Mouse (Mus musculus) right cerebral cortex, adult 18-20 months (tissue): Measurements from ENCODE around the gene Gm17455.

ENCODE experiments used
- DNase-seq: peaks from one replicate; pipeline ENCODE4 v3.0.0; 2022; ENCODE audit warnings: mixed read lengths

Gm17455 gene

GRCm38 (mm10) chr10:60399449-60399848, at the start of gene Gm17455:
Gm17455 (plus strand) TSS chr10:60399726.
- DNase-seq = no peak

GRCm38 (mm10) chr10:60350077-60350804, 49.3 kb upstream of the Gm17455 start:
- no peak for DNase-seq

- DNase-seq = peak; percentile 62
Measured at GRCm38 (mm10) chr10:60350805-60351167, 48.7 kb upstream of the Gm17455 start.

GRCm38 (mm10) chr10:60351248-60351647, 48.3 kb upstream of the Gm17455 start:
- DNase-seq = no peak

GRCm38 (mm10) chr10:60351761-60352455, 47.6 kb upstream of the Gm17455 start:
- DNase-seq = no peak

GRCm38 (mm10) chr10:60353241-60354002, 46.1 kb upstream of the Gm17455 start:
- DNase-seq = no peak

GRCm38 (mm10) chr10:60354003-60354325, 45.6 kb upstream of the Gm17455 start:
- no peak for DNase-seq

- no peak for DNase-seq
Measured at GRCm38 (mm10) chr10:60354881-60355677, 44.4 kb upstream of the Gm17455 start.

- DNase-seq = no peak
Measured at GRCm38 (mm10) chr10:60357441-60357840, 42.1 kb upstream of the Gm17455 start.

GRCm38 (mm10) chr10:60357901-60358300, 41.6 kb upstream of the Gm17455 start:
- no peak for DNase-seq

GRCm38 (mm10) chr10:60358776-60359175, 40.8 kb upstream of the Gm17455 start:
- DNase-seq = no peak

GRCm38 (mm10) chr10:60361615-60362309, 37.8 kb upstream of the Gm17455 start:
- no peak for DNase-seq

GRCm38 (mm10) chr10:60362310-60362628, 37.3 kb upstream of the Gm17455 start:
- DNase-seq = no peak

- no peak for DNase-seq
Measured at GRCm38 (mm10) chr10:60363426-60363825, 36.1 kb upstream of the Gm17455 start.

- no peak for DNase-seq
Measured at GRCm38 (mm10) chr10:60367145-60367544, 32.4 kb upstream of the Gm17455 start.

GRCm38 (mm10) chr10:60367904-60368303, 31.6 kb upstream of the Gm17455 start:
- no peak for DNase-seq

GRCm38 (mm10) chr10:60369405-60369804, 30.1 kb upstream of the Gm17455 start:
- DNase-seq = no peak

GRCm38 (mm10) chr10:60370098-60370497, 29.4 kb upstream of the Gm17455 start:
- DNase-seq = no peak

GRCm38 (mm10) chr10:60370601-60371061, 28.9 kb upstream of the Gm17455 start:
- no peak for DNase-seq

GRCm38 (mm10) chr10:60371596-60372386, 27.7 kb upstream of the Gm17455 start:
- no peak for DNase-seq

- DNase-seq = no peak
Measured at GRCm38 (mm10) chr10:60373543-60373936, 26.0 kb upstream of the Gm17455 start.
